Mouse (Mus musculus): Measurements from ENCODE around the gene Pom121. TPM values are rescaled to one million over a fixed set of nuclear protein-coding genes. Genes with fewer than 3 reads are reported as not detected.
"Not testable (repeated sequence)": the region's sequence is repeated elsewhere in the genome, so short reads cannot be mapped to it uniquely, and the experiment has no call there.

Pom121 gene
- polyA plus RNA-seq, 1 experiment = 26.3 TPM

- Histone ChIP-seq H3K27ac (ENCODE audit: insufficient read depth, low read depth, low read length) (no peak overlapping the region), H3K4me3 (ENCODE audit: low read depth, low read length) (no peak overlapping the region), H3K27me3 (ENCODE audit: control insufficient read depth, insufficient read depth, low read length) (no peaks in the 10 kb centered on the region), H3K36me3 (ENCODE audit: control insufficient read depth, insufficient read depth, low read length) (peaks cover 73% of the 10 kb centered on the region), H3K4me1 (ENCODE audit: control insufficient read depth, insufficient read depth, insufficient read length, low read length) (no peaks in the 10 kb centered on the region)
- TF ChIP-seq POLR2A (IDR thresholded peaks at IDR 0.05; ENCODE audit: low read depth, low read length) (no peak), CTCF (IDR thresholded peaks at IDR 0.05; ENCODE audit: extremely low read depth, insufficient read length, insufficient replicate concordance, low read depth, low read length) (no peak)
- 92% methylated on average over 10 of the region's 10 CpGs for WGBS
These were observed 12.9 kb downstream of the Pom121 start for GRCm38 (mm10) chr5:135381356-135381925.

- H3K36me3 ChIP-seq (ENCODE audit: control insufficient read depth, insufficient read depth, low read length) = peaks cover 77% of the 10 kb centered on the region
- H3K27ac ChIP-seq (ENCODE audit: insufficient read depth, low read depth, low read length) = no peak overlapping the region
- 91% methylated on average over 4 of the region's 4 CpGs for WGBS
- H3K4me1 ChIP-seq (ENCODE audit: control insufficient read depth, insufficient read depth, insufficient read length, low read length) = no peaks in the 10 kb centered on the region
- no peaks in the 10 kb centered on the region for H3K27me3 ChIP-seq (ENCODE audit: control insufficient read depth, insufficient read depth, low read length)
- no peak overlapping the region for H3K4me3 ChIP-seq (ENCODE audit: low read depth, low read length)
- TF ChIP-seq POLR2A (IDR thresholded peaks at IDR 0.05; ENCODE audit: low read depth, low read length) (no peak), CTCF (IDR thresholded peaks at IDR 0.05; ENCODE audit: extremely low read depth, insufficient read length, insufficient replicate concordance, low read depth, low read length) (no peak)
These were observed 13.7 kb downstream of the Pom121 start for GRCm38 (mm10) chr5:135380681-135381080.

GRCm38 (mm10) chr5:135376341-135376740 is 18.0 kb downstream of the Pom121 start:
- Histone ChIP-seq H3K27me3 (ENCODE audit: control insufficient read depth, insufficient read depth, low read length) (no peaks in the 10 kb centered on the region), H3K36me3 (ENCODE audit: control insufficient read depth, insufficient read depth, low read length) (peaks cover 62% of the 10 kb centered on the region), H3K4me3 (ENCODE audit: low read depth, low read length) (no peak overlapping the region), H3K4me1 (ENCODE audit: control insufficient read depth, insufficient read depth, insufficient read length, low read length) (no peaks in the 10 kb centered on the region), H3K27ac (ENCODE audit: insufficient read depth, low read depth, low read length) (no peak overlapping the region)
- no peak for TF ChIP-seq CTCF (IDR thresholded peaks at IDR 0.05; ENCODE audit: extremely low read depth, insufficient read length, insufficient replicate concordance, low read depth, low read length)
- no peak for TF ChIP-seq POLR2A (IDR thresholded peaks at IDR 0.05; ENCODE audit: low read depth, low read length)
- WGBS = 74% methylated on average over 2 of the region's 2 CpGs

- 29% methylated on average over 8 of the region's 8 CpGs for WGBS
- H3K27me3 ChIP-seq (ENCODE audit: control insufficient read depth, insufficient read depth, low read length) = no peaks in the 10 kb centered on the region
- TF ChIP-seq POLR2A (IDR thresholded peaks at IDR 0.05; ENCODE audit: low read depth, low read length) (no peak), CTCF (IDR thresholded peaks at IDR 0.05; ENCODE audit: extremely low read depth, insufficient read length, insufficient replicate concordance, low read depth, low read length) (no peak)
- peaks cover 50% of the 10 kb centered on the region for H3K36me3 ChIP-seq (ENCODE audit: control insufficient read depth, insufficient read depth, low read length)
- no peak overlapping the region for H3K4me3 ChIP-seq (ENCODE audit: low read depth, low read length)
- no peak overlapping the region for H3K27ac ChIP-seq (ENCODE audit: insufficient read depth, low read depth, low read length)
- no peaks in the 10 kb centered on the region; the same call in 1 of the 2 replicates for H3K4me1 ChIP-seq (ENCODE audit: control insufficient read depth, insufficient read depth, insufficient read length, low read length)
These were observed 19.2 kb downstream of the Pom121 start for GRCm38 (mm10) chr5:135375167-135375566.

- 96% methylated on average over 5 of the region's 5 CpGs for WGBS
- Histone ChIP-seq H3K27me3 (ENCODE audit: control insufficient read depth, insufficient read depth, low read length) (no peaks in the 10 kb centered on the region), H3K36me3 (ENCODE audit: control insufficient read depth, insufficient read depth, low read length) (peaks cover 47% of the 10 kb centered on the region), H3K27ac (ENCODE audit: insufficient read depth, low read depth, low read length) (no peak overlapping the region), H3K4me1 (ENCODE audit: control insufficient read depth, insufficient read depth, insufficient read length, low read length) (no peaks in the 10 kb centered on the region; the same call in 1 of the 2 replicates), H3K4me3 (ENCODE audit: low read depth, low read length) (no peak overlapping the region)
- TF ChIP-seq CTCF (IDR thresholded peaks at IDR 0.05; ENCODE audit: extremely low read depth, insufficient read length, insufficient replicate concordance, low read depth, low read length) = no peak; the same call in 1 of the 2 replicates
- TF ChIP-seq POLR2A (IDR thresholded peaks at IDR 0.05; ENCODE audit: low read depth, low read length) = no peak
These were observed 20.7 kb downstream of the Pom121 start for GRCm38 (mm10) chr5:135373601-135374000.

GRCm38 (mm10) chr5:135371195-135371594 is 23.2 kb downstream of the Pom121 start:
- H3K27me3 ChIP-seq (ENCODE audit: control insufficient read depth, insufficient read depth, low read length) = no peaks in the 10 kb centered on the region
- TF ChIP-seq POLR2A (IDR thresholded peaks at IDR 0.05; ENCODE audit: low read depth, low read length) (no peak), CTCF (IDR thresholded peaks at IDR 0.05; ENCODE audit: extremely low read depth, insufficient read length, insufficient replicate concordance, low read depth, low read length) (no peak)

GRCm38 (mm10) chr5:135369787-135370654 is 24.3 kb downstream of the Pom121 start, which contains the start of gene Nsun5:
Gene Nsun5 (plus strand): TSS chr5:135369953.
- Histone ChIP-seq H3K27me3 (ENCODE audit: control insufficient read depth, insufficient read depth, low read length) (no peaks in the 10 kb centered on the region), H3K27ac (ENCODE audit: insufficient read depth, low read depth, low read length) (peak within 1 kb of the TSS; percentile 48), H3K4me1 (ENCODE audit: control insufficient read depth, insufficient read depth, insufficient read length, low read length) (no peaks in the 10 kb centered on the region; the same call in 1 of the 2 replicates), H3K4me3 (ENCODE audit: low read depth, low read length) (peak within 1 kb of the TSS; percentile 98), H3K36me3 (ENCODE audit: control insufficient read depth, insufficient read depth, low read length) (peaks cover 20% of the 10 kb centered on the region)
- TF ChIP-seq CTCF (IDR thresholded peaks at IDR 0.05; ENCODE audit: extremely low read depth, insufficient read length, insufficient replicate concordance, low read depth, low read length) (no peak), POLR2A (IDR thresholded peaks at IDR 0.05; ENCODE audit: low read depth, low read length) (0 out of 2 replicates have a peak, but pooled peaks have one; percentile 36)
- WGBS = under 1% methylated on average over 64 of the region's 64 CpGs

More at GRCm38 (mm10) chr5:135371195-135371594, 23.2 kb downstream of the Pom121 start:
- WGBS = 94% methylated on average over 13 of the region's 13 CpGs
- Histone ChIP-seq H3K4me1 (ENCODE audit: control insufficient read depth, insufficient read depth, insufficient read length, low read length) (no peaks in the 10 kb centered on the region; the same call in 1 of the 2 replicates), H3K36me3 (ENCODE audit: control insufficient read depth, insufficient read depth, low read length) (peaks cover 30% of the 10 kb centered on the region), H3K27ac (ENCODE audit: insufficient read depth, low read depth, low read length) (no peak overlapping the region), H3K4me3 (ENCODE audit: low read depth, low read length) (no peak overlapping the region)

GRCm38 (mm10) chr5:135369196-135369595 is 25.1 kb downstream of the Pom121 start:
- Histone ChIP-seq H3K36me3 (ENCODE audit: control insufficient read depth, insufficient read depth, low read length) (peaks cover 12% of the 10 kb centered on the region), H3K4me3 (ENCODE audit: low read depth, low read length) (peak overlapping the region; percentile 98)
- H3K4me1 ChIP-seq (ENCODE audit: control insufficient read depth, insufficient read depth, insufficient read length, low read length); H3K27ac ChIP-seq (ENCODE audit: insufficient read depth, low read depth, low read length); H3K27me3 ChIP-seq (ENCODE audit: control insufficient read depth, insufficient read depth, low read length): not testable (repeated sequence)
- WGBS = 50% methylated on average over 9 of the region's 9 CpGs

All from small intestine, adult 2 months (tissue).